Mouse (Mus musculus) brown adipose tissue, adult 24 weeks (tissue): ENCODE results near the gene Psmc3ip. TPM values are rescaled to one million over a fixed set of nuclear protein-coding genes. Genes with fewer than 3 reads are reported as not detected.

ENCODE experiments used
- H3K27ac ChIP-seq: fragments of 200-500 bp; replicated peaks from 2 replicates; pipeline ENCODE4 v1.5.1; 2012; ENCODE audit warnings: low read depth, mild to moderate bottlenecking, low read length
- H3K4me1 ChIP-seq: fragments of 200-500 bp; 2 replicates; pipeline ENCODE4 v1.6.1; 2012; ENCODE audit warnings: low read length, mixed read lengths; ENCODE audit not compliant: control insufficient read depth, insufficient read depth, insufficient read length
- H3K4me3 ChIP-seq: fragments of 200-500 bp; 2 replicates; pipeline ENCODE4 v1.5.1; 2012; ENCODE audit warnings: low read depth, mild to moderate bottlenecking, low read length, moderate library complexity; ENCODE audit not compliant: insufficient read depth
- polyA plus RNA-seq: library from polyadenylated mRNA; stranded (reverse); fragments of >200 nt; gene quantifications from 2 replicates; pipeline ENCODE4 v1.2.4, GENCODE M21; 2012; ENCODE audit not compliant: missing spikeins, insufficient read depth, insufficient read length

The Psmc3ip gene
- polyA plus RNA-seq, 1 experiment, result 1.7 TPM

DNA sequence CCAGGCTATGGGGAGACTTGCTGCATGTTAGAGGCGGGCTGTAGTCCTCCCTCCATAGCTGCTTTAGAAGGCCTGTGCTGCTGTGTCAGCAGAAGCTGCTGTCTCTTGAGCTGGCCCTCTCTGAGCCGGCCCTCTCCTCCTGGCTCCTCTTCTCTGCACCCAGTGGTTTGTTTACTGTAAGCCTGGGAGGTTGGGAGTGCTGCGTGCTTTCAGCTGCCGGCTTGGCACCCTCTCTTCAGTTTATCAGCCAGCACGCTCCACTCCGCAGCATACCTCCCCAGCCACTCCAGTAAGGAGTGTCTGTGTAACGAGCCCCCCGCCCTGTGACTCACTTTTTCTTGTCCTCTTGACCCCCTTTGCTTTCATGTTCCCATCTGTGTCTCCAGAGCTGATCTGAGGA lies 38.4 kb downstream of the Psmc3ip start:
- Histone ChIP-seq H3K27ac (0 out of 2 replicates have a peak overlapping the region, but pooled peaks have one; percentile 4), H3K4me1 (peaks cover 34% of the 10 kb centered on the region), H3K4me3 (no peak overlapping the region)

DNA sequence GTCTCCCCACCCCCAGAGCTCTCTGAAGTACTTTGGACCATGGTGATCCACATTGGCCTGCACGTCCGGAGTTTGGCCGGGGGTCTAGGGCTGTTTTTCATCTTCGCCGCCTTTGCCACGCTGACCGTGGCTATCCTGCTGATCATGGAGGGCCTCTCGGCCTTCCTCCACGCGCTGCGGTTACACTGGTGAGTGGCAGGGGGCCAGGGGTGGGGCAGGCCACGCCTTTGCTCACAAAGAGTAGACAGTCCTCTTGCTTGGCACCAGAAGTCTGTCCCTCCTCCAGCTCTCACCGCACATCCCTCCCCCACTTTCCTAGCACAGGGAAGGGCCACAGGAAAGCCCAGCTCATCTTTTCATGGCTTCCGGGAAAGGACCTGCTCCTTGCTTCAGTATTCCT lies 39.8 kb downstream of the Psmc3ip start:
- H3K27ac ChIP-seq, result no peak overlapping the region
- peaks cover 24% of the 10 kb centered on the region for H3K4me1 ChIP-seq
- no peak overlapping the region for H3K4me3 ChIP-seq

DNA sequence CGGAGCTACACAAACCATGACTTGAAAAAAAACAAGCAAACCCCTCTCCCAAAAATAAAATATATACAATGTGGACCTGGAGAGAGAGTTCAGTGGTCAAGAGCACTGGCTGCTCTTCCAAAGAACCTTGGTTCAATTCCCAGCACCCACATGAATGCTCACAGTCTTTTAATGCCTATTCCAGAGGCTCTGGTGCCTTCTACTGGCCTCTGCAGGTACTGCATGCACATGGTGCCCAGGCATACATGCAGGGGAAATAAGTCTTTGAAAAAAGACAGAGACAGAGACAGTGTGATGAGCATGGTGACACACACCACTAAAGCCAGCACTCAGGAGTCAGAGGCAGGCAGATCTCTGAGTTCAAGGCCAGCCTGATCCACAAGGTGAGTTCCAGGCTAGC lies 41.3 kb downstream of the Psmc3ip start:
- no peak overlapping the region for H3K27ac ChIP-seq
- H3K4me3 ChIP-seq, result no peak overlapping the region
- peaks cover 12% of the 10 kb centered on the region for H3K4me1 ChIP-seq

DNA sequence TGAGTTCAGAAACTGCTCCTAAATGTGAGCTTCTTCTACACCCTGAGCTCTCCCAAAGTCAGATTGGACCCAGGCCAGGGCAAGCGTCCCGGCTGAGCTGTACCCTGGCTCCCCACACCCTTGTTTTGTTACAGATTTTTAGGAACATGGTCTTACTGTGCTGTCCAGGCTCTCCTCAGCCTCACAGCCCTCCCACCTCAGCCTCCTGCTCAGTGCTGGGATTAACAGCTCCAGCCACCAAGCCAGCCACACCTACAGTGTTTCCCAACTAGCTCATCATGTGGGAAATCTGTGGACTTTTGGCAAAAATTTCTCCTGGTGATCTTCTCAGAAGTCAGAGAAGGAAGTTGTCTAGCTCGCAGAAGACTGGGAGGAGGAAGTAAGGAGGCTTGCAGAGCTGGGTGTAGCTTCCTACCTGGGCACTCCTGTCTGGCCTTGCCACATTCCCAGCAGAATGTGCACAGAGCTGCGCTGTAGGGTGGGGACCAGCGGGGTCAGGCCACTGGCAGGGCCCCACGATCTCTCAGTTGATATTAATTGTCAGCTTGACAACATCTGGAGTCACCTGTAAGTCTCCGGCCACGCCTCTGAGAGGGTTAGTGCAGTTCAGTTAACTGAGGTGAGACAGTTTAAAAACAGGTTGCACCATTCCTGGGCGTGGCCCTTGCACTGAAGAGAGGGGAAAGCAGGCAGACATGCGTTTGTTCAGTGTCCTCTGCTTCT lies 42.3 kb downstream of the Psmc3ip start:
- peak overlapping the region; percentile 40 for H3K27ac ChIP-seq
- H3K4me3 ChIP-seq, result no peak overlapping the region
- peaks cover 7% of the 10 kb centered on the region; the same call in 1 of the 2 replicates for H3K4me1 ChIP-seq

DNA sequence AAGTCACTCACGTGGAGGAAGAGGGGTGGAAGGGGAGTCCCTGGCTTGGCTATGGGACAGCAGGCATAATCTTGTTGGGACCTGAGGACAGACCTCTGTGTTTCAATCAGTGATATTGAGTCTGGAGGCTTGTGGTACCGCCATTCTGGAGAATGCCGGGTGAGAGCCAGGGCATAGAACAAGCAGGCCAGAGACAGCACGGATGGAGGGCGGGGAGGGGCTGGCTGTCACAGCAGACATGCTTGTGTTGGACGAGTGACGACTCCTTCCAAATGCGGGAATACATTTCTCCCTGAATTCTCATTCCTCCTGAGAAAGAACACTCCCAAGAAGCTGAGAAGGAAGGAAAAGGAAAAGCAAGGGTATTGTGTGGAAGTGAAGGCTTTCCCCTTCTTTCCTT lies 43.6 kb downstream of the Psmc3ip start:
- no peak overlapping the region for H3K27ac ChIP-seq
- peaks cover 7% of the 10 kb centered on the region; the same call in 1 of the 2 replicates for H3K4me1 ChIP-seq
- H3K4me3 ChIP-seq, result no peak overlapping the region

DNA sequence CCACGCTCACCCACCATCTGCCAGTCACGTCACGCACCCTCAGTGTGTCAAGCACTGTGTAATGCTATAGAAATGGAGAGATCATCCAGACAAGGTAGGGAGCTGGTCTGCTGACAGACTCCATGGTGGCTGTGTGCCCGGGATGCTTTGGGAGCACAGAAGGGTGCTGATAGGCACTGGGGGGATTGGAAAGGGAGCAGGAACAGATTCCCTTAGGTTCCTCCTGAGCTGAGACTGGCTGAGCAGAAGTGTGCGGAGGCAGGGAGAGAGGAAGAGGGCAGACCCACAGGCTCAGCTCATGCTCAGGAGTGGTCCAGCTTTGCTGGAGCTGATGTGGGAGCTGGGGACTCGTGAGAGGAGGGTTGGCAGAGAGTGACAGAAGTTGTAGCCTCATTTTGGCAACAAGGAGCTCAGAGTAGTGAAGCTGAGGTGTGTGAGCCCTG lies 44.2 kb downstream of the Psmc3ip start:
- Histone ChIP-seq H3K27ac (no peak overlapping the region), H3K4me3 (no peak overlapping the region), H3K4me1 (peaks cover 10% of the 10 kb centered on the region)

DNA sequence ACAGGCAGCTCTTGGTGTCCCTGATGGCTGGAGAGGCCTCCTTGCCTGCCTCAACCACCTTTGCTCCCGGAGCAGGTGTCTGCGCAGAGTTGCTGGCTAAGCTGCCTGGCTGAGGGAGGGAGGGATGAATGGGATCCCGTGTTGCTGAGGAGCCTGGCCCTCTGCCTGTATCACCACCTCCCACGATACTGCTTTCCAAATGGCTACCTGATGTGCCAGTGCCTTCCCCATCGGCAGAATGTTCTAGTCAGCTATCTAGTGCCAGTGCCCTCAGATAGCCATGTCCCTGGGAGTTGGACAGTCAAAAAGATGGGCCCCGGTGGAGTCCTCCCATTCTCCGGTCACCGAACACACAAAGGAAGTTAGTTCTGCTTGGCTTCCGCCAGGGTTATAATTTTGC lies 44.9 kb downstream of the Psmc3ip start:
- Histone ChIP-seq H3K27ac (no peak overlapping the region), H3K4me1 (peaks cover 10% of the 10 kb centered on the region), H3K4me3 (no peak overlapping the region)

DNA sequence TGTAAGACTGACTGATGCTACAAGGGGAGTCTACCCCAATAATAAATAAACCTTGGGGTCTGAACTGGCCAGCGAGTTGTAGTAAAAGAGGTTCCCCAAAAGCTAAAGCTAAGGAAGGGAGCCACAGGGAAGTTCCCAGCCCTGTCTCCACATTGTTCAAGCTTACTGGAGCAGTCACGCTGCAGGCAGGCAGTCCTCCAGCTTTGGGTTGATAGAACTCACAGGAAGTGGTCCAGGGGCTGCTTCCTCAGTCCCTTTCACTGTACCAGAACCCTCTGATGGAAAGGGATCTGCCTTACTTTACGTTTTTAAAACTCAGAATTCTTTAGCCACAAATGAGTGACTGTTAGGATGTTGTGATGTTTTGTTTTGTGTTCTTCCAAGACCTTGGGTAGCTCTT lies 47.7 kb downstream of the Psmc3ip start:
- peaks cover 6% of the 10 kb centered on the region for H3K4me1 ChIP-seq
- no peak overlapping the region for H3K4me3 ChIP-seq
- H3K27ac ChIP-seq, result no peak overlapping the region

DNA sequence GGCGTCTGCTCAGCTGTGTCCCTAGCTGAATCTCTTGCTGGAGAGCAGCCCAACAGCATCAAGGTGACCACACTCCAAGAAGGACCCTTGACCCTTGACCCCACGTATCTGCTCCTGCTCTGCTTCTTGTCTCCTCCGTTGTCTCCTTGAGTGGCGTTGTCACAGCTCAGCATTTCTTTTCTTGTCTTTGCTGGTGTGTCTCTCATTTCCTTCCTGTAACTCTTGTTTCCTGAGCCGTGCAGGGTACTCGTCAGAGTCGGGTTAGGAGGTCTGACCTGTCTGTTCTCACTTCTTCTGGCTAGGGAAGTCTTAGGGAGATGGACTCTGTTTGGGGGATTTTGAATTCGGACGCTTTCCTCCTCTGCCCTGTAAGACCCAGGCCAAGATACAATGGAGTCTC lies 48.8 kb downstream of the Psmc3ip start:
- Histone ChIP-seq H3K4me1 (peaks cover 3% of the 10 kb centered on the region; the same call in 1 of the 2 replicates), H3K4me3 (no peak overlapping the region), H3K27ac (peak overlapping the region; percentile 25; the same call in 1 of the 2 replicates)

DNA sequence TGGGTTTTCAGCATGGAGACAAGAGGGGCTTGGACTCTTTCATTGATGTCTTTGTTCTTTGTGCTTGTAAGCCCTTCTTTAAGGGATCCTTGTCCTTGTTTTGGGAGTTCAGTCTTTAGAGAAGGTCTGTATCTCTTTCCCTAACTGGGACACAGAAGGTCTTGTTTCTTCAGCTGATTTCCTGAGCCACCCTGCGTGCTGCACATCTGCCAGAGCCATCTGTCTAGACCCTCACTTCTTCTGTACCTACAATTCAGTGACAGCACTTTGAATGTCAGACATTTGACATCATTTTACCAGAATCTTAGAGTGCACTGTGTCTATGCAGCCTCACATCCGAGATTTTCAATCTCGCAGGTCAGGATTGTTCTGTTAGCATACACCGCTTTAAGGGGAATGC lies 49.4 kb downstream of the Psmc3ip start:
- H3K4me3 ChIP-seq, result no peak overlapping the region
- peaks cover 3% of the 10 kb centered on the region; the same call in 1 of the 2 replicates for H3K4me1 ChIP-seq
- H3K27ac ChIP-seq, result no peak overlapping the region

Other genes with a start within 250 kb of the Psmc3ip start
- gene Stat5b, start 244.7 kb downstream of the Psmc3ip start, polyA plus RNA-seq, result 15.1 and 18.4 TPM in 2 replicates
- gene Stat5a, start 236.1 kb downstream of the Psmc3ip start, polyA plus RNA-seq, result 18.9 and 34.2 TPM in 2 replicates
- gene Stat3, start 155.9 kb downstream of the Psmc3ip start, polyA plus RNA-seq, result 18.8 and 20.9 TPM in 2 replicates
- 242 and 279 TPM in 2 replicates for gene Cavin1, start 124.5 kb downstream of the Psmc3ip start, polyA plus RNA-seq
- 26.1 and 26.7 TPM in 2 replicates for gene Atp6v0a1, start 86.0 kb downstream of the Psmc3ip start, polyA plus RNA-seq
- 4.4 and 7.1 TPM in 2 replicates for gene Naglu, start 25.4 kb downstream of the Psmc3ip start, polyA plus RNA-seq
- not detected in 2 replicates for gene Hsd17b1, start 17.0 kb downstream of the Psmc3ip start, polyA plus RNA-seq
- 98.3 and 102 TPM in 2 replicates for gene Coasy, start 12.9 kb downstream of the Psmc3ip start, polyA plus RNA-seq
- 55.0 and 67.5 TPM in 2 replicates for gene Mlx, start 8.2 kb downstream of the Psmc3ip start, polyA plus RNA-seq
- gene Retreg3, start 24.5 kb upstream of the Psmc3ip start, polyA plus RNA-seq, result 43.7 and 49.6 TPM in 2 replicates
- gene Tubg1, start 24.5 kb upstream of the Psmc3ip start, polyA plus RNA-seq, result 46.6 and 49.2 TPM in 2 replicates
- gene Tubg2, start 60.5 kb upstream of the Psmc3ip start, polyA plus RNA-seq, result 1.1 and 1.9 TPM in 2 replicates
- gene Cntnap1, start 75.1 kb upstream of the Psmc3ip start, polyA plus RNA-seq, result 7.2 and 11.2 TPM in 2 replicates
- 21.8 and 33.6 TPM in 2 replicates for gene Plekhh3, start 75.9 kb upstream of the Psmc3ip start, polyA plus RNA-seq
- gene Ccr10, start 80.0 kb upstream of the Psmc3ip start, polyA plus RNA-seq, result 1.2 TPM in 1 of 2 replicates, not detected in the other
- gene Ezh1, start 131.0 kb upstream of the Psmc3ip start, polyA plus RNA-seq, result 13.3 and 20.7 TPM in 2 replicates
- 20.0 and 27.6 TPM in 2 replicates for gene Ramp2, start 150.6 kb upstream of the Psmc3ip start, polyA plus RNA-seq
- 109 and 141 TPM in 2 replicates for gene Vps25, start 158.3 kb upstream of the Psmc3ip start, polyA plus RNA-seq
- gene Wnk4, start 165.1 kb upstream of the Psmc3ip start, polyA plus RNA-seq, result not detected in 2 replicates
- gene Cntd1, start 183.6 kb upstream of the Psmc3ip start, polyA plus RNA-seq, result 0.75 and 0.79 TPM in 2 replicates
- gene Coa3, start 183.7 kb upstream of the Psmc3ip start, polyA plus RNA-seq, result 134 and 144 TPM in 2 replicates
- gene Becn1, start 206.8 kb upstream of the Psmc3ip start, polyA plus RNA-seq, result 38.3 and 48.7 TPM in 2 replicates
- 58.0 and 79.6 TPM in 2 replicates for gene Psme3, start 220.8 kb upstream of the Psmc3ip start, polyA plus RNA-seq
- 0.55 TPM in 1 of 2 replicates, not detected in the other for gene Aoc2, start 229.6 kb upstream of the Psmc3ip start, polyA plus RNA-seq
- gene Aoc3, start 235.2 kb upstream of the Psmc3ip start, polyA plus RNA-seq, result 156 and 209 TPM in 2 replicates